Mouse (Mus musculus): ENCODE results near the gene Ciz1. TPM values are rescaled to one million over a fixed set of nuclear protein-coding genes. Genes with fewer than 3 reads are reported as not detected.
A peak's percentile ranks its signal among the peaks of the same experiment; 100 is the strongest.

The Ciz1 gene
- polyA plus RNA-seq, 1 experiment: 171 TPM

- no peak overlapping the region for H3K4me3 ChIP-seq (ENCODE audit: insufficient read depth, low read length)
- peaks cover 2% of the 10 kb centered on the region; the same call in 1 of the 2 replicates for H3K4me1 ChIP-seq (ENCODE audit: control insufficient read depth, insufficient read depth, low read length)
- no peak overlapping the region for H3K27ac ChIP-seq (ENCODE audit: insufficient read depth, low read length)
- no peak for TF ChIP-seq POLR2A (IDR thresholded peaks at IDR 0.05; ENCODE audit: extremely low read depth, insufficient read depth, low read length)
Observed at GRCm38 (mm10) chr2:32310096-32310845, 41.9 kb upstream of the Ciz1 start.

GRCm38 (mm10) chr2:32311443-32312317 is 40.4 kb upstream of the Ciz1 start:
- Histone ChIP-seq H3K27ac (ENCODE audit: insufficient read depth, low read length) (peak overlapping the region; percentile 0; the same call in 1 of the 2 replicates), H3K4me1 (ENCODE audit: control insufficient read depth, insufficient read depth, low read length) (peaks cover 2% of the 10 kb centered on the region; the same call in 1 of the 2 replicates), H3K4me3 (ENCODE audit: insufficient read depth, low read length) (no peak overlapping the region)
- TF ChIP-seq POLR2A (IDR thresholded peaks at IDR 0.05; ENCODE audit: extremely low read depth, insufficient read depth, low read length) (no peak), CTCF (IDR thresholded peaks at IDR 0.05; ENCODE audit: extremely low read depth, insufficient read depth, low read length) (no peak)

- TF ChIP-seq CTCF (IDR thresholded peaks at IDR 0.05; ENCODE audit: extremely low read depth, insufficient read depth, low read length): no peak
- no peak for TF ChIP-seq POLR2A (IDR thresholded peaks at IDR 0.05; ENCODE audit: extremely low read depth, insufficient read depth, low read length)
- 0 out of 2 replicates have a peak overlapping the region, but pooled peaks have one; percentile 14 for H3K27ac ChIP-seq (ENCODE audit: insufficient read depth, low read length)
Observed at GRCm38 (mm10) chr2:32312318-32312964, 39.7 kb upstream of the Ciz1 start.

GRCm38 (mm10) chr2:32314831-32315230 is 37.3 kb upstream of the Ciz1 start:
- TF ChIP-seq CTCF (IDR thresholded peaks at IDR 0.05; ENCODE audit: extremely low read depth, insufficient read depth, low read length): no peak
- no peak for TF ChIP-seq POLR2A (IDR thresholded peaks at IDR 0.05; ENCODE audit: extremely low read depth, insufficient read depth, low read length)
- Histone ChIP-seq H3K27ac (ENCODE audit: insufficient read depth, low read length) (no peak overlapping the region), H3K4me1 (ENCODE audit: control insufficient read depth, insufficient read depth, low read length) (peaks cover 6% of the 10 kb centered on the region), H3K4me3 (ENCODE audit: insufficient read depth, low read length) (no peak overlapping the region)

More at GRCm38 (mm10) chr2:32312318-32312964, 39.7 kb upstream of the Ciz1 start:
- Histone ChIP-seq H3K4me1 (ENCODE audit: control insufficient read depth, insufficient read depth, low read length) (peaks cover 3% of the 10 kb centered on the region), H3K4me3 (ENCODE audit: insufficient read depth, low read length) (no peak overlapping the region)

GRCm38 (mm10) chr2:32315751-32316150 is 36.4 kb upstream of the Ciz1 start:
- Histone ChIP-seq H3K27ac (ENCODE audit: insufficient read depth, low read length) (peak overlapping the region; percentile 1; the same call in 1 of the 2 replicates), H3K4me1 (ENCODE audit: control insufficient read depth, insufficient read depth, low read length) (peaks cover 8% of the 10 kb centered on the region), H3K4me3 (ENCODE audit: insufficient read depth, low read length) (no peak overlapping the region)
- no peak for TF ChIP-seq CTCF (IDR thresholded peaks at IDR 0.05; ENCODE audit: extremely low read depth, insufficient read depth, low read length)
- TF ChIP-seq POLR2A (IDR thresholded peaks at IDR 0.05; ENCODE audit: extremely low read depth, insufficient read depth, low read length): no peak

- H3K4me1 ChIP-seq (ENCODE audit: control insufficient read depth, insufficient read depth, low read length): peaks cover 7% of the 10 kb centered on the region
- H3K27ac ChIP-seq (ENCODE audit: insufficient read depth, low read length): peak overlapping the region; percentile 43
- TF ChIP-seq POLR2A (IDR thresholded peaks at IDR 0.05; ENCODE audit: extremely low read depth, insufficient read depth, low read length): no peak
- TF ChIP-seq CTCF (IDR thresholded peaks at IDR 0.05; ENCODE audit: extremely low read depth, insufficient read depth, low read length): no peak
- no peak overlapping the region for H3K4me3 ChIP-seq (ENCODE audit: insufficient read depth, low read length)
Observed at GRCm38 (mm10) chr2:32316887-32317656, 35.1 kb upstream of the Ciz1 start.

- Histone ChIP-seq H3K27ac (ENCODE audit: insufficient read depth, low read length) (peak overlapping the region; percentile 43), H3K4me1 (ENCODE audit: control insufficient read depth, insufficient read depth, low read length) (peaks cover 9% of the 10 kb centered on the region), H3K4me3 (ENCODE audit: insufficient read depth, low read length) (no peak overlapping the region)
- TF ChIP-seq CTCF (IDR thresholded peaks at IDR 0.05; ENCODE audit: extremely low read depth, insufficient read depth, low read length) (no peak), POLR2A (IDR thresholded peaks at IDR 0.05; ENCODE audit: extremely low read depth, insufficient read depth, low read length) (no peak)
Observed at GRCm38 (mm10) chr2:32317791-32318417, 34.2 kb upstream of the Ciz1 start.

- Histone ChIP-seq H3K27ac (ENCODE audit: insufficient read depth, low read length) (no peak overlapping the region), H3K4me1 (ENCODE audit: control insufficient read depth, insufficient read depth, low read length) (peaks cover 9% of the 10 kb centered on the region), H3K4me3 (ENCODE audit: insufficient read depth, low read length) (no peak overlapping the region)
- TF ChIP-seq CTCF (IDR thresholded peaks at IDR 0.05; ENCODE audit: extremely low read depth, insufficient read depth, low read length) (no peak), POLR2A (IDR thresholded peaks at IDR 0.05; ENCODE audit: extremely low read depth, insufficient read depth, low read length) (no peak)
Observed at GRCm38 (mm10) chr2:32318709-32319585, 33.2 kb upstream of the Ciz1 start.
